Mouse (Mus musculus) CD8-positive naive resting alpha-beta T cell, adult 2 months (primary cell): Measurements from ENCODE around the gene Adam10.

ENCODE experiments used
- DNase-seq, 2 experiments: peaks; one replicate each; pipeline ENCODE4 v3.0.0; 2022; ENCODE audit warnings: low read depth in 2 of 2, low spot score in 2 of 2

Adam10 gene

GRCm38 (mm10) chr9:70678682-70679131 is at the start of gene Adam10:
TSS of gene Adam10 (plus strand) at chr9:70678997.
- DNase-seq, result peak; percentile 95

GRCm38 (mm10) chr9:70629711-70630110 is 49.1 kb upstream of the Adam10 start:
- no peak for DNase-seq

GRCm38 (mm10) chr9:70631665-70632064 is 47.1 kb upstream of the Adam10 start:
- DNase-seq, result no peak

- no peak for DNase-seq
Measured at GRCm38 (mm10) chr9:70636748-70637147, 42.0 kb upstream of the Adam10 start.

- no peak for DNase-seq
Measured at GRCm38 (mm10) chr9:70650260-70650659, 28.5 kb upstream of the Adam10 start.

- no peak for DNase-seq
Measured at GRCm38 (mm10) chr9:70650994-70651393, 27.8 kb upstream of the Adam10 start.

- no peak for DNase-seq
Measured at GRCm38 (mm10) chr9:70652221-70652620, 26.6 kb upstream of the Adam10 start.

GRCm38 (mm10) chr9:70653875-70654274 is 24.9 kb upstream of the Adam10 start:
- no peak for DNase-seq

GRCm38 (mm10) chr9:70654496-70654895 is 24.3 kb upstream of the Adam10 start:
- DNase-seq, result no peak

GRCm38 (mm10) chr9:70655764-70656129 is 23.1 kb upstream of the Adam10 start:
- no peak for DNase-seq

- DNase-seq, result peak; percentile 32 to 67
Measured at GRCm38 (mm10) chr9:70656130-70657007, 22.4 kb upstream of the Adam10 start, which contains the start of gene Gm10642. TSS of gene Gm10642 (plus strand) at chr9:70656251.

GRCm38 (mm10) chr9:70657013-70657967 is 21.5 kb upstream of the Adam10 start, which contains the start of gene Mindy2:
TSS of gene Mindy2 (minus strand) at chr9:70657174.
- DNase-seq, result peak; percentile 96 to 97

- DNase-seq, result no peak
Measured at GRCm38 (mm10) chr9:70658266-70658665, 20.5 kb upstream of the Adam10 start.

- no peak for DNase-seq
Measured at GRCm38 (mm10) chr9:70664847-70665246, 13.9 kb upstream of the Adam10 start.

GRCm38 (mm10) chr9:70665372-70666145 is 13.2 kb upstream of the Adam10 start:
- no peak for DNase-seq

- DNase-seq, result no peak
Measured at GRCm38 (mm10) chr9:70666811-70667210, 12.0 kb upstream of the Adam10 start.

GRCm38 (mm10) chr9:70668048-70668447 is 10.7 kb upstream of the Adam10 start:
- DNase-seq, result peak in 1 of 2 experiments; percentile 31

- DNase-seq, result no peak
Measured at GRCm38 (mm10) chr9:70669197-70669596, 9.6 kb upstream of the Adam10 start.

GRCm38 (mm10) chr9:70670381-70670780 is 8.4 kb upstream of the Adam10 start:
- no peak for DNase-seq

GRCm38 (mm10) chr9:70671278-70671677 is 7.5 kb upstream of the Adam10 start:
- DNase-seq, result peak; percentile 8 to 50
